Mouse (Mus musculus): ENCODE data around the gene Igsf10. TPM values are rescaled to one million over a fixed set of nuclear protein-coding genes. Genes with fewer than 3 reads are reported as not detected.
A peak's percentile ranks its signal among the peaks of the same experiment; 100 is the strongest.

Igsf10 gene
- polyA plus RNA-seq, 1 experiment from 2014 or later, result 3.2 TPM

DNA sequence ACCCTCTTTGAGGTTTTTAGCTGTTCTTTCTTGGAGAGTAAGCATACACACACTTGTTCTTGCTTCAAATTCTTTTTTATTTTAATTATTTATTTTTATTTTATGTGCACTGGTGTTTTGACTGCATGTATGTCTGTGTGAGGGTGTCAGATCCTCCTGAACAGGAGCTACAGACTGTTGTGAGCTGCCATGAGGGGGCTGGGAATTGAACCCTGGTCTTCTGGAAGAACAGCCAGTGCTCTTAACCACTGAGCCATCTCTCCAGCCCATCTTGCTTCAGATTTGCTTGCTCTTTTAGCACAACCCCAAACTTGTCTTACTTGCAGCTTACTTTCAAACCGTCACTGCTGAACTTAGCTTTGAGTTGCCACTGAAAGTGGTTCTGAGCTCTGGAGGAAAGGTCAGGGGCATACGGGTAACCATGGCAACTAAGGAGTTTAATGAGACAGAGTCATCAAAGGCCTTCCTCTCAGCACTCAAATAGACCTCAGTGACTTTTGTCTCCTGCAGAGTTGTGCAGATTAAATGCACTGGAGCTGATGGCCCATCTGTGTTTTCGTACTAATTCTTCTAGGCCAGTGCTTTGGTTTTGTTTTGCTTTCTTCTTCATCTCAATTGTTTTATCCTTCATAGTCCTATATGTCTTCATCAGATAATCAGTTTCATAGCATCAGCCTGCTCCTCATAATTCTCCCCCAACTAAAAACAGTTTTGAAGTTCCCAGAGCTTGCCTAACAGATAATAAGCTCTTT lies 66.5 kb downstream of the Igsf10 start:
- Histone ChIP-seq H3K27ac (no peak overlapping the region), H3K9ac (no peak overlapping the region), H3K4me2 (no peak overlapping the region), H3K4me1 (no peaks in the 10 kb centered on the region), H3K4me3 (no peak overlapping the region), H3K27me3 (replicated peaks) (no peaks in the 10 kb centered on the region), H3K36me3 (replicated peaks) (no peaks in the 10 kb centered on the region), H3K9me3 (no peaks in the 10 kb centered on the region)
- WGBS, result 15% methylated on average over 3 of the region's 3 CpGs
- ATAC-seq (replicated peaks), result peak; percentile 81

DNA sequence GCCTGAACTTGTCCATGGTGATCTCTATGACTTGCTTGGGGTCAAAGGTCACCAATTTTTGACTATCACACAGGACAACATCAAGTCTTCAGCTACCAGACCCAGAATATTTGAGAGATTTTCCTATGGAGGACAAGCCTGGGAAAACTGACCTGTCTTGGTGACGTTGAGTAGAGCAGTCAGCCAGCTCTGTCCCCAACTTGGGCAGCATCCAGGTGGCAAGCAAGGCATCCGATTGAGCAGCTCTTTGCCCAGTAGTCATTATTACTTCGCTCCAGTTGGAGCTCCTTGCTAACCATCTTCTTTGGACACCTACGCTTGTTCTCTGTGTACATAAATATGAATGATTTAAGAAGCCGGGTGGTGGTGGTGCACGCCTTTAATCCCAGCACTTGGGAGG lies 73.4 kb downstream of the Igsf10 start:
- Histone ChIP-seq H3K9me3 (no peaks in the 10 kb centered on the region), H3K9ac (no peak overlapping the region), H3K4me2 (no peak overlapping the region), H3K36me3 (replicated peaks) (no peaks in the 10 kb centered on the region), H3K4me3 (no peak overlapping the region), H3K27me3 (replicated peaks) (no peaks in the 10 kb centered on the region), H3K4me1 (no peaks in the 10 kb centered on the region), H3K27ac (no peak overlapping the region)
- 87% methylated on average over 6 of the region's 6 CpGs for WGBS
- ATAC-seq (replicated peaks), result no peak

Other genes starting within 250 kb of the Igsf10 start
- 1.1 and 1.4 TPM in 2 replicates for gene Gpr171, start 242.6 kb downstream of the Igsf10 start, polyA plus RNA-seq (2015; fragmentation: Nextera tagmentation; extraction: Ambion mirVana)
- gene P2ry14, start 190.8 kb downstream of the Igsf10 start, polyA plus RNA-seq (2015; fragmentation: Nextera tagmentation; extraction: Ambion mirVana), result 4.0 TPM in 2 replicates
- 0.26 TPM in 1 of 2 replicates, not detected in the other for gene Gpr87, start 149.3 kb downstream of the Igsf10 start, polyA plus RNA-seq (2015; fragmentation: Nextera tagmentation; extraction: Ambion mirVana)
- 1.4 and 1.8 TPM in 2 replicates for gene P2ry13, start 133.5 kb downstream of the Igsf10 start, polyA plus RNA-seq (2015; fragmentation: Nextera tagmentation; extraction: Ambion mirVana)
- 5.9 and 7.7 TPM in 2 replicates for gene P2ry12, start 81.5 kb downstream of the Igsf10 start, polyA plus RNA-seq (2015; fragmentation: Nextera tagmentation; extraction: Ambion mirVana)